Mouse (Mus musculus) NIH3T3 (cell line): ENCODE data around the gene Hps4.
A peak's percentile ranks its signal among the peaks of the same experiment; 100 is the strongest.

ENCODE experiments used
- DNase-seq: peaks from one replicate; pipeline ENCODE4 v3.0.0-alpha.2; 2012; ENCODE audit warnings: low read depth

Gene Hps4

GRCm38 (mm10) chr5:112367338-112367737 lies 24.5 kb downstream of the Hps4 start:
- no peak for DNase-seq

- peak; percentile 69 for DNase-seq
Measured at GRCm38 (mm10) chr5:112367929-112368328, 25.0 kb downstream of the Hps4 start.

- no peak for DNase-seq
Measured at GRCm38 (mm10) chr5:112368666-112369065, 25.8 kb downstream of the Hps4 start.

- DNase-seq: no peak
Measured at GRCm38 (mm10) chr5:112369326-112369725, 26.4 kb downstream of the Hps4 start.

- DNase-seq: no peak
Measured at GRCm38 (mm10) chr5:112370236-112370813, 27.4 kb downstream of the Hps4 start.

GRCm38 (mm10) chr5:112371933-112372332 lies 29.1 kb downstream of the Hps4 start:
- no peak for DNase-seq

- DNase-seq: no peak
Measured at GRCm38 (mm10) chr5:112376111-112376510, 33.2 kb downstream of the Hps4 start.

- no peak for DNase-seq
Measured at GRCm38 (mm10) chr5:112377380-112377779, 34.5 kb downstream of the Hps4 start.

- DNase-seq: peak; percentile 52
Measured at GRCm38 (mm10) chr5:112378716-112379115, 35.8 kb downstream of the Hps4 start.

GRCm38 (mm10) chr5:112381154-112381553 lies 38.3 kb downstream of the Hps4 start:
- no peak for DNase-seq

GRCm38 (mm10) chr5:112382042-112382441 lies 39.2 kb downstream of the Hps4 start:
- no peak for DNase-seq

- DNase-seq: peak; percentile 40
Measured at GRCm38 (mm10) chr5:112382641-112383330, 39.9 kb downstream of the Hps4 start.

GRCm38 (mm10) chr5:112384805-112385472 lies 42.1 kb downstream of the Hps4 start:
- DNase-seq: no peak

GRCm38 (mm10) chr5:112385973-112386372 lies 43.1 kb downstream of the Hps4 start:
- DNase-seq: no peak

GRCm38 (mm10) chr5:112389352-112389751 lies 46.5 kb downstream of the Hps4 start:
- no peak for DNase-seq

- no peak for DNase-seq
Measured at GRCm38 (mm10) chr5:112391002-112391401, 48.1 kb downstream of the Hps4 start.

GRCm38 (mm10) chr5:112391676-112392323 lies 48.9 kb downstream of the Hps4 start:
- no peak for DNase-seq

GRCm38 (mm10) chr5:112393741-112394414 lies 51.0 kb downstream of the Hps4 start:
- DNase-seq: no peak

GRCm38 (mm10) chr5:112394415-112394763 lies 51.5 kb downstream of the Hps4 start:
- DNase-seq: no peak

GRCm38 (mm10) chr5:112394779-112395443 lies 52.0 kb downstream of the Hps4 start, which contains the start of gene Asphd2:
Gene Asphd2 (minus strand): TSS chr5:112394866.
- no peak for DNase-seq

GRCm38 (mm10) chr5:112396066-112396465 lies 53.2 kb downstream of the Hps4 start:
- no peak for DNase-seq

GRCm38 (mm10) chr5:112399284-112399683 lies 56.4 kb downstream of the Hps4 start:
- no peak for DNase-seq
